Mouse (Mus musculus) gastrocnemius, postnatal 10 days (tissue): Measurements from ENCODE around the gene 4933427D14Rik. TPM values are rescaled to one million over a fixed set of nuclear protein-coding genes. Genes with fewer than 3 reads are reported as not detected.
"Not testable (repeated sequence)": the region's sequence is repeated elsewhere in the genome, so short reads cannot be mapped to it uniquely, and the experiment has no call there.

Experiments used
- DNase-seq: peaks from one replicate; pipeline ENCODE4 v3.0.0; 2021; ENCODE audit warnings: mixed read lengths
- total RNA-seq, 2 experiments: library from RNA; stranded (reverse); gene quantifications; 2 replicates each; pipeline ENCODE4 v1.2.3; 2021

Gene 4933427D14Rik
- total RNA-seq, 2 experiments from 2014 or later, result 2.0 to 5.6 TPM

- no peak for DNase-seq
These were observed 3.8 kb downstream of the 4933427D14Rik start for GRCm38 (mm10) chr11:72203440-72203839.

- no peak for DNase-seq
These were observed 10.8 kb downstream of the 4933427D14Rik start for GRCm38 (mm10) chr11:72196506-72196905.

- DNase-seq, result no peak
These were observed 13.0 kb downstream of the 4933427D14Rik start for GRCm38 (mm10) chr11:72194259-72194658.

- no peak for DNase-seq
These were observed 16.4 kb downstream of the 4933427D14Rik start for GRCm38 (mm10) chr11:72190857-72191256.

- DNase-seq, result no peak
These were observed 23.0 kb downstream of the 4933427D14Rik start for GRCm38 (mm10) chr11:72184252-72184651.

GRCm38 (mm10) chr11:72181136-72181535 is 26.1 kb downstream of the 4933427D14Rik start:
- no peak for DNase-seq

GRCm38 (mm10) chr11:72180556-72180955 is 26.7 kb downstream of the 4933427D14Rik start:
- no peak for DNase-seq

- DNase-seq, result no peak
These were observed 30.7 kb downstream of the 4933427D14Rik start for GRCm38 (mm10) chr11:72176553-72176952.

GRCm38 (mm10) chr11:72175966-72176365 is 31.3 kb downstream of the 4933427D14Rik start:
- DNase-seq, result no peak

- DNase-seq, result no peak
These were observed 32.5 kb downstream of the 4933427D14Rik start for GRCm38 (mm10) chr11:72174721-72175120.

GRCm38 (mm10) chr11:72173506-72173905 is 33.8 kb downstream of the 4933427D14Rik start:
- DNase-seq, result no peak

- not testable (repeated sequence) for DNase-seq
These were observed 35.4 kb downstream of the 4933427D14Rik start for GRCm38 (mm10) chr11:72171906-72172305.

GRCm38 (mm10) chr11:72169871-72170270 is 37.4 kb downstream of the 4933427D14Rik start:
- DNase-seq, result no peak

GRCm38 (mm10) chr11:72163198-72163597 is 44.1 kb downstream of the 4933427D14Rik start:
- DNase-seq, result no peak

- no peak for DNase-seq
These were observed 50.6 kb downstream of the 4933427D14Rik start for GRCm38 (mm10) chr11:72156624-72157023.

GRCm38 (mm10) chr11:72155981-72156428 is 51.3 kb downstream of the 4933427D14Rik start:
- DNase-seq, result no peak

GRCm38 (mm10) chr11:72155186-72155980 is 51.9 kb downstream of the 4933427D14Rik start:
- DNase-seq, result no peak

- no peak for DNase-seq
These were observed 54.0 kb downstream of the 4933427D14Rik start for GRCm38 (mm10) chr11:72153122-72153862.

- DNase-seq, result no peak
These were observed 56.1 kb downstream of the 4933427D14Rik start for GRCm38 (mm10) chr11:72151120-72151519.

GRCm38 (mm10) chr11:72147910-72148309 is 59.3 kb downstream of the 4933427D14Rik start:
- DNase-seq, result no peak

- no peak for DNase-seq
These were observed 61.4 kb downstream of the 4933427D14Rik start for GRCm38 (mm10) chr11:72145877-72146248.

GRCm38 (mm10) chr11:72145182-72145876 is 61.9 kb downstream of the 4933427D14Rik start:
- DNase-seq, result peak; percentile 62

- no peak for DNase-seq
These were observed 64.4 kb downstream of the 4933427D14Rik start for GRCm38 (mm10) chr11:72142889-72143288.
